Mouse (Mus musculus): ENCODE results near the gene Cmklr1. TPM values are rescaled to one million over a fixed set of nuclear protein-coding genes. Genes with fewer than 3 reads are reported as not detected.

Cmklr1 gene
- polyA plus RNA-seq, 1 experiment = 32.6 TPM

DNA sequence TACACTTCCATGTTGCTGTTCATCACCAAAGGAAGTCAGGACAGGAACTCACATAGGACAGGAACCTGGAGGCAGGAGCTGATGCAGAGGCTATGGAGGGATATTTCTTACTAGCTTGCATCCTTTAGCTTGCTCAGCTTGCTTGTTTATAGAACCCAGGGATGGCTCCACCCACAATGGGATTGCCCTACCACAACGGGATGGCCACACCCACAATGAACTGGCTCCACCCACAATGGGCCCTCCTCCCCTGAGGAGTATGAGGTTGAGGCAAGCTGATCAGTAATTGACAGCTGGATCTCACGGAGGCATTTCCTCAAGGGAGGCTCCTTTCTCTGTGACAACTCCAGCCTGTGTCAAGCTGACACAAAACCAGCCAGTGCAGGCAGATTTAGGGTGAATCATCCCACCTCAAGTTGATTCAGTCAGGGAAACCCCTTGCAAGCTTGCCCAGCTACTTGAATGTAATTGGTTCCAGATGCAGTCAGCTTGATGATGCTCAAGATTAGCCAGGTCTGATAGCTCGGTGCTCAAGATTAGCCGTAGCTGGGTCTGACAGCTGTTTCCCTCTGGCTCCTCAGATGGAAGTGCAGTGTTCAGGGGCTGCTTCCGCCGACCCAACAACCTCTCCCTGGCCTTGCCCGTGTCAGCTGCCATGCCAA, 80.0 kb downstream of the Cmklr1 start:
- WGBS = 67% methylated on average over 7 of the region's 7 CpGs
- Histone ChIP-seq H3K27me3 (ENCODE audit: control insufficient read depth, insufficient read depth, low read length) (no peaks in the 10 kb centered on the region), H3K4me1 (replicated peaks; ENCODE audit: control insufficient read depth, insufficient read depth, low read length) (no peaks in the 10 kb centered on the region), H3K27ac (ENCODE audit: control insufficient read depth, insufficient read depth, low read length) (no peak overlapping the region), H3K36me3 (ENCODE audit: control insufficient read depth, insufficient read depth, low read length) (no peaks in the 10 kb centered on the region), H3K4me3 (ENCODE audit: control insufficient read depth, insufficient read depth, low read length) (no peak overlapping the region)
- no peak for DNase-seq
- TF ChIP-seq CTCF (IDR thresholded peaks at IDR 0.05; ENCODE audit: borderline replicate concordance, control insufficient read depth, extremely low read depth, insufficient read depth, low read length, poor library complexity) (no peak), POLR2A (IDR thresholded peaks at IDR 0.05; ENCODE audit: control insufficient read depth, extremely low read depth, insufficient read depth, low read length, poor library complexity) (no peak)

GRCm38 (mm10) chr5:113565858-113566257, 84.4 kb downstream of the Cmklr1 start:
- no peak for DNase-seq
- no peak for TF ChIP-seq CTCF (IDR thresholded peaks at IDR 0.05; ENCODE audit: borderline replicate concordance, control insufficient read depth, extremely low read depth, insufficient read depth, low read length, poor library complexity)
- TF ChIP-seq POLR2A (IDR thresholded peaks at IDR 0.05; ENCODE audit: control insufficient read depth, extremely low read depth, insufficient read depth, low read length, poor library complexity) = no peak

DNA sequence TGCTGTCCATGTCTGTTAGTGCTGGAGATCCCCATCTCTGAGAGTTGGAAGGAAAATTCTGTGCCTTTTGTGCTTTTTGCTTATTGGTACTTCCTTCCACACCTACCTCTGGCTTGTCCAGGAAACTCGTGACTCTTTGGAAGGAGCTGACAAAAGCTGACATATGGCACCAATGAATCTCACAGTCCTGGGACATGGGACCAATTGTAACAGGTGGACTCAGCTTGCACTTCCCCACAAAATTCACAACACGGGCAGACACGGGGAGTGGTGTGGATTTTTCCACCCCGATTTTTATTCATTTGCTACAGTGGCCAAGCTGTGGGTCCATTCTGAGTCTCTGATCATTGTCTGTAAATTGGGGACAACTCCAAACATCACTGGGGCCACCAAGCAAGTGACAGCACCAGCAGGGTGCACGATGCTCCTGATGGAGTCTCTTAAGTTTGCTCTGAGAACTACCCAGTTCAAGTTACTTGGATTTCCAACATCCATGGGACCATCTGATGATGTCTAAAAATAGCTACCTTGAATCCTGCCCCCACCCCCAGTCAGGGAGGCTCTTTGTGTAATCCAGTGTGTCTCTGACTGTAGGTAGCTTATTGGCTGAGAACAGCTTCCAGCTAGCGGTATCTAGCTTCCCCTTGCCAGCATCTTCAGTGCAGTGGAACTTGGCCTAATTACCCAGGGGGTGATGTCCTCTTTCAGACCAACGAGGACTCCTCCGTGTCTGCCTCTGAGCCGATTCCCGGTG, 84.9 kb downstream of the Cmklr1 start:
- Histone ChIP-seq H3K27ac (ENCODE audit: control insufficient read depth, insufficient read depth, low read length) (no peak overlapping the region), H3K4me1 (replicated peaks; ENCODE audit: control insufficient read depth, insufficient read depth, low read length) (no peaks in the 10 kb centered on the region), H3K27me3 (ENCODE audit: control insufficient read depth, insufficient read depth, low read length) (no peaks in the 10 kb centered on the region), H3K36me3 (ENCODE audit: control insufficient read depth, insufficient read depth, low read length) (no peaks in the 10 kb centered on the region), H3K4me3 (ENCODE audit: control insufficient read depth, insufficient read depth, low read length) (no peak overlapping the region)
- TF ChIP-seq POLR2A (IDR thresholded peaks at IDR 0.05; ENCODE audit: control insufficient read depth, extremely low read depth, insufficient read depth, low read length, poor library complexity) (no peak), CTCF (IDR thresholded peaks at IDR 0.05; ENCODE audit: borderline replicate concordance, control insufficient read depth, extremely low read depth, insufficient read depth, low read length, poor library complexity) (no peak)
- DNase-seq = no peak
- 84% methylated on average over 10 of the region's 10 CpGs for WGBS

More at GRCm38 (mm10) chr5:113565858-113566257, 84.4 kb downstream of the Cmklr1 start:
- Histone ChIP-seq H3K4me3 (ENCODE audit: control insufficient read depth, insufficient read depth, low read length) (no peak overlapping the region), H3K36me3 (ENCODE audit: control insufficient read depth, insufficient read depth, low read length) (no peaks in the 10 kb centered on the region), H3K4me1 (replicated peaks; ENCODE audit: control insufficient read depth, insufficient read depth, low read length) (no peaks in the 10 kb centered on the region), H3K27me3 (ENCODE audit: control insufficient read depth, insufficient read depth, low read length) (no peaks in the 10 kb centered on the region), H3K27ac (ENCODE audit: control insufficient read depth, insufficient read depth, low read length) (no peak overlapping the region)
- WGBS = 82% methylated on average over 12 of the region's 12 CpGs

GRCm38 (mm10) chr5:113564463-113564862, 85.8 kb downstream of the Cmklr1 start:
- Histone ChIP-seq H3K27me3 (ENCODE audit: control insufficient read depth, insufficient read depth, low read length) (no peaks in the 10 kb centered on the region), H3K36me3 (ENCODE audit: control insufficient read depth, insufficient read depth, low read length) (no peaks in the 10 kb centered on the region), H3K27ac (ENCODE audit: control insufficient read depth, insufficient read depth, low read length) (no peak overlapping the region), H3K4me3 (ENCODE audit: control insufficient read depth, insufficient read depth, low read length) (no peak overlapping the region), H3K4me1 (replicated peaks; ENCODE audit: control insufficient read depth, insufficient read depth, low read length) (no peaks in the 10 kb centered on the region)
- whole genome bisulfite sequencing = 38% methylated on average over 4 of the region's 4 CpGs
- TF ChIP-seq POLR2A (IDR thresholded peaks at IDR 0.05; ENCODE audit: control insufficient read depth, extremely low read depth, insufficient read depth, low read length, poor library complexity) (no peak), CTCF (IDR thresholded peaks at IDR 0.05; ENCODE audit: borderline replicate concordance, control insufficient read depth, extremely low read depth, insufficient read depth, low read length, poor library complexity) (no peak)
- DNase-seq = no peak

Other genes starting within 250 kb of the Cmklr1 start
- 1.2 and 1.6 TPM in 2 replicates for gene Wscd2, start 160.1 kb downstream of the Cmklr1 start, polyA plus RNA-seq (2012; rRNA removed)
- not detected in 2 replicates for gene 1700069L16Rik, start 74.3 kb upstream of the Cmklr1 start, polyA plus RNA-seq (2012; rRNA removed)
- gene Ficd, start 85.4 kb upstream of the Cmklr1 start, polyA plus RNA-seq (2012; rRNA removed) = 8.0 and 8.2 TPM in 2 replicates
- gene Sart3, start 122.1 kb upstream of the Cmklr1 start, polyA plus RNA-seq (2012; rRNA removed) = 47.5 and 53.1 TPM in 2 replicates
- gene Iscu, start 122.3 kb upstream of the Cmklr1 start, polyA plus RNA-seq (2012; rRNA removed) = 80.6 and 93.7 TPM in 2 replicates
- 8.8 and 11.7 TPM in 2 replicates for gene Tmem119, start 150.1 kb upstream of the Cmklr1 start, polyA plus RNA-seq (2012; rRNA removed)
- gene Selplg, start 182.2 kb upstream of the Cmklr1 start, polyA plus RNA-seq (2012; rRNA removed) = 755 and 783 TPM in 2 replicates